Mouse (Mus musculus) mouse embryonic stem cell (cell line): ENCODE data around the gene E430018J23Rik.
"Not testable (repeated sequence)": the region's sequence is repeated elsewhere in the genome, so short reads cannot be mapped to it uniquely, and the experiment has no call there.

Experiments
- in situ Hi-C, 2 experiments: fragments of 300-500 bp; cut with MboI; formaldehyde crosslinking; loops; 1 replicate in 1 of 2; 3 replicates in 1 of 2; pipeline ENCODE4 v1.14.3; 2019 to 2020; ENCODE audit warnings: low sequenced_read_pairs in 2 of 2, low pct_unique_long_range_greater_than_20kb in 1 of 2, mixed read lengths in 1 of 2; ENCODE audit not compliant: unreplicated experiment in 1 of 2

E430018J23Rik gene

DNA sequence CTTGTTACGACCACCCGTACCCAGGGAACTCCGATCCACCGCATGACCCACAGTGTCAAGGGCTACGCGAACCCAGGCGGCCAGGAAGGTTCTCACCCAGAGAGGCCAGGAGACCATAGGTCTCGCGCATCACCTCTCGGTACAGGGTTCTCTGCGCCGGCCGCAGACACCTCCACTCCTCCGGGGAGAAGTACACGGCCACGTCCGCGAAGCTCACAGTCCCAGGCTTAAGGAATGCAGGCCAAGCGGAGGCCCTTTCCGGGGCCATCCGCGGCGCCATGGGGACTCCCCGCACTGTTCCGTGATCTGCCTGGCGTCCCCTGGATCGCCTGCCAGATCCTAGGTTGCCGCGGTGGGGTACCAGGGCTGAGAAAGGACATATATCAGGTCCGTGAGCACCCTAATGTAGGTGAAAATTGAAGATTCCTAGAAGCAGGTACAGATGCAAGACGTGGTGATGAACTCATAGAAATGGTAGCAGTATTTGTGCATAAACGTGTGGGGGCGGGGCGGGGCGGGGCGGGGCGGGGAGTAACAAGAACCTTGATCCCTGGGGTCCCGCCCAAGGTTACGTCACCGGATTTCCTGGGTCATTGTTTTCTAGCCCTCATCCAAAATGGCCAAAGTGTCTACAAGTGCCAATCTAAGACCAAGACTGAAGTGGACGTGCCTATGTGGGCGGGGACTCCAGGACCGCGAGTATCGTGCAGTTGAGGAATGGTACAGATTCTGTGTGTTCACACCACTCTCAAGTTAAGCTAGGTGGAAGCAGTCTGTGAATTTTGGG lies at the start of gene E430018J23Rik:
Gene E430018J23Rik (minus strand): TSS at position 473 of the 787 bp plus-strand sequence.
- in situ Hi-C loops: no loop called here

DNA sequence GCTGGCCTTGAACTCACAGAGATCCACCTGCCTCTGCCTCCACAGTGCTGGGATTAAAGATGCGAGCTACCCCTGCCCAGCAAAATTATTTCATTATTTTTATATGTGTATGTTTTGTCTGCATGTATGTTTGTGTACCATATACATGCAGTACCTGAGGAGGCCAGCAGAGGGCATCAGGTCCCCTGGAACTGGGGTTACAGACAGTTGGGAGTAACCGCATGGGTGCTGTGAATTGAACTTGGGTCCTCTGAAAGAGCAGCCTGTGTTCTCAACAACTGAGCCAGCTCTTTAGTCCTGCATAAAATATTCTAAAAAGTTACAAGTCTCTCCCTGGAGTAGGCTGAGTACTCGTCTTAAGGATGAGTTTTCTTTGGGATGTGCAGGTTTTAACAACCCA lies 44.3 kb upstream of the E430018J23Rik start:
- in situ Hi-C loops: no loop called here

DNA sequence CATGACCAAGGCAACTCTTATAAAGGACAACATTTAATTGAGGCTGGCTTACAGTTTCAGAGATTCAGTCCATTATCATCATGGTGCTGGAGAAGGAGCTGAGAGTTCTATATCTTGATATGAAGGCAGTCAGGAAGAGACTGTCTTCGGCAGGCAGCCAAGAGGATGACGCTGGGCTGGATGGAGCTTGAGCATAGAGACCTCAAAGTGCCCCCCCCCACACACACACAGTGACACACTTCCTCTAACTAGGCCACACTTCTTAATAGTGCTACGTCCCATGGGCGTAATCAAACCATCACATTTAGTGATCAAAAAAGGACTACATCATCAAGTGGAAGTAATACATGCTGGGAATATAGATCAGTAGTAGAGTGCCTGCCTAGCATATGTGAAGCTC lies 41.8 kb upstream of the E430018J23Rik start:
- in situ Hi-C loops: no loop called here

DNA sequence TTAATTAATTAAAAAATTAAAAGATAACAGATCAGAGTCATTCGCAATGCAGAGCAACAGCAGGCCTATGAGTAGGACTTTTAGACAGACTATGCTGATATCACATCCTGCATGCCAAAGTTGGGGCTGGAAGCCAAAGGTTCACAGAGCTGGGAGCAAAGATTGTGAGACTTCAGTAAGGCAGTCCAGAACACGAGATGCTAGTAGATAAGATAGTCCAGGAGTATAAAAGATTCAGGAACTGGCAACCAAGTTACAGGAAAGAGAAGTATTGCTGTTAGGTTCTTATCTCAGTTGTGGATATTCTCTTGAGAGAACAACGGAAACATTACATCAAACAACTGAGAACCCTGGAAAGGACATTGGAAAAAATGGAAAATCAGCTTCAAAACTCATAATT lies 32.9 kb upstream of the E430018J23Rik start:
- in situ Hi-C loops: no loop called here

DNA sequence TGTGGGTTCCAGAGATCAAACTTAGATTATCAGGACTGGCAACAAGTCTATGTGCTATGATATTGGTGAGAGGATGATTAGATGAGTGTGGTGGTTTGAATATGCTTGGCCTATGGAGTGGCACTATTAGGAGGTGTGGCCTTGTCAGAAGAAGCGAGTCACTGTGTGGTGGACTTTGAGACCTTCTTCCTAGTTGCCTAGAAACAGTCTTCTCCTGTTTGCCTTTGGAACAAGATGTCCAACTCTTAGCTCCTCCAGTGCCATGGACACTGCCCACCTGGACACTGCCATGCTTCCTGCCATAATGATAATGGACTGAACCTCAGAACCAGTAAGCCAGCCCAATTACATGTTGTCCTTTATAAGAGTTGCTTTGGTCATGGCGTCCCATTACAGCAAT lies 32.5 kb upstream of the E430018J23Rik start:
- in situ Hi-C loops: no loop called here

DNA sequence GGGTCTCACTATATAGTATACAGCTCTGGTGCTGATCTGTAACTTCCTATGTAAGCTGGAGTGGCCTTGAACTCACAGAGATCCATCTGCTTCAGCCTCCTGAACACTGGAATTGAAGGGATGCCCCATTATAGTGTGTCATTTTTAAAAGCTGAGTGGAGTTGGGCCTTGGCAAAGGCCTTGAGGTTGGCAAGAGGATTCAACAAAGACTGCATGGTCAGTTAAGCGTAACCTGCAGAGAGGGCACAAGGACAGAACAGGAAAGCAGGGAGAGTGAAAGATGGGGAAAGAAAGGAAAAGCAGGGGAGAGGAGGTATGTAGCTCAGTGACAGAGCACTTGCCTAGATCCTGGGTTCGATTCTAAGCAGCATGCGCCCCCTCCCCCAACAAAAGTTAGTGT lies 31.9 kb upstream of the E430018J23Rik start:
- in situ Hi-C loops: no loop called here

DNA sequence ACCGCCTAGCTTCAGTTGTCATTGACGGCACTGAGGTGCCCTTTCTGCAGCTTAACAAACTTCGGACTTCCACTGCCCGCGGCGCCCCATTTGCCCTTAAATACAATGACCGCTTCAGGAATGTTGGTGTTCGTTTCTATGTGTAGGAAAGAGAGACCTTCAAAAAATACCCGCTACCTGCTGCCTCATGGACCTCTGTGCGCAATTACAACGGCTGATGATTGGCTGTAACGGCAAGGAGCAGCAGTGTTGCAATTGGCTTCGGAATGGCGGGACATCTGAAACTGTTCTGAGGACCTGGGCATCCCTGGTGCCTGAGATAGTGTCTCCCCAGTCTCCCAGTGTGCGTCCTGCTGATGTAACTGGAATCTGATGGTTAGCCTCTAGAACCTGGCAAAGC lies 28.8 kb upstream of the E430018J23Rik start:
- in situ Hi-C loops: no loop called here

DNA sequence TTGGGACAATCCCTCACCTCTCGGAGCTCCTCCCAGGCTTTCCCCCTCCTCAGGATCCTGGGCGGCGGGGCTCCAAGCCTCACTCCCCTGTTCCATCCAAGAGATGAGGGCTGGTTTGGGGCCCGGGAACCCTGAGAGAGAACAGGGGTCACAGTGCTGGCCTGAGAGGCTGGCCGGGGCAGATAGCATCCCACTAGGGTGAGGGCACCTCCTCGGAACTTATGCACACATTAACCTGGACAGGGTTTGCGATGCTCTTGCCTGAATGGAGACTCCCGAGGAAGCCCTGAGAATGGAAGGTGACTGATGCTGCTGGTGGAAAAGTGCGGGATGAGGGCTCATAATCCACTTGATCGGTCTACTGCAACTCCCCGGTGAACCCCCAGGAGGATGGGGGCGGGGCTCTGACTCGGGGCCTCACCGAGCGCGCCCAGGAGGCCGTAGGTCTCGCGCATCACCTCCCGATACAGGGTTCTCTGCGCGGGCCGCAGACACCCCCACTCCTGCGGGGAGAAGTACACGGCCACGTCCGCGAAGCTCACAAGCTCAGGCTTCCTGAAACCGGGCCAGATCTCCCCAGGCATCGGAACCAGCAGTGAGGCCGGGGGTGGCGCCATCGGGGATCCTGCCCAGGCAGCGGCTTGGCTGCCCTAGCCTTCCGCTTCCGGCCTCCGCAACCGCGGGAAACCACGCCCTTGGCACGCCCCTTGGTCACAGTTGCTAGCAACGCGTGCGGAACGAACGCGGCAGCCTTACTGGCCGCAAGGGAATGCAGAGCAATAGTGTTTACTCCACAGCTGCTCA lies 28.2 kb upstream of the E430018J23Rik start, which contains the start of gene Zfp688:
Gene Zfp688 (minus strand): TSS at position 681 of the 804 bp plus-strand sequence.
- in situ Hi-C loops: no loop called here

DNA sequence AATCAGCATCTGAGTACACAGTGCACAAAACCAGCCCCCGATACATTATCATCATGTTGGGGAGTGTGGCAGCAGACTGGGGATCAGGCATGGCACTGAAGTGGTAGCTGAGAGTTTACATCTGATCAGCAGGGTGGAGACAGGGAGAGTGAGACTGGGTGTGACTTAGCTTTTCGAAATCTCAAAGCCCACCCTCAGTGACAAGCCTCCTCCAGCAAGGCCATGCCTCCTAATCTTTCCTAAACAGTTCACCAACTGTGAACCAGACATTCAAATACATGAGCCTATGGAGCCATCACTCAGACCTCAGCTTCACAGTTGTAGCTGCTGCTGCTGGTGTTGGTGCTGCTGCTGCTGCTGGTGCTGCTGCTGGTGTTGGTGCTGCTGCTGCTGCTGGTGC lies 18.0 kb upstream of the E430018J23Rik start:
- in situ Hi-C loops: no loop called here

DNA sequence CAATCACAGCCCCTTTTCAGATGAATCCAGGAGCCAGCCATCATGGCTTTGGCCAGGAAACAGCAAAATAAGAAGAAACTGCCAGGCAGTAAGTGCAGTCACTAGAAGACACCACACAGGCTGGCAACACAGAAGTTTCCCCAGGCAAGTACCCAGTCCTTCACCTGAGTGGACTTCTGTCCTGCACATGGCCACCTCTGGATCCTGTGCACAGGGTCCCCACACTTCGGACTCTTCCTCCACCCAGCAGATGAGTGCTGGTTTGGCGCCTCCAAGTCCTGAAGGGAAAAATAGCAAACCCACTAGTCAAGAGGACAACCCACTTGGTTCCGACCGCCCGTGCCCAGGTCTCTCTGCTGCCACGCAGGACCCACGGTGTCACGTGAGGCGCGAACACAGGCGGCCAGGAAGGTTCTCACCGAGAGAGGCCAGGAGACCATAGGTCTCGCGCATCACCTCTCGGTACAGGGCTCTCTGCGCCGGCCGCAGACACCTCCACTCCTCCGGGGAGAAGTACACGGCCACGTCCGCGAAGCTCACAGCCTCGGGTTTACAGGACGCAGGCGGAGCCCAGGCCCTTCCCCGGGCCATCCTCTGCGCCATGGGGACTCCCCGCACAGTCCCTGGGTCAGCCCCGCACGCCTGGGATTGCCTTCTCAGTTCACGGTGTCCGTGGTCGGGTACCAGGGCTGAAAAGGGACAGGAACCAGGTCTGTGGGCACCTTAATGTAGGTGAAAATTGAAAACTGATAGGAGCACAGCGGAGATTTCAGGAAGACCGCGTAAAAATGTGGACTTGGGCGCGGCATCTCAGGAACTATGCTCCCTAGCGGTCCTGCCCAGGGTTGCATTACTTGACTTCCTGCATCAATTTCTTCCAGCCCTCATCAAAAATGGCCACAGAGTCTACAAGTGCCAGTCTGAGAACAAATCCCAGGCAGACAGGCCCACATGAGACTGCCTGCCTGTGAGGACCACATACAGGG lies 12.9 kb upstream of the E430018J23Rik start, which contains the start of gene Zfp764:
Gene Zfp764 (minus strand): TSS at position 821 of the 986 bp plus-strand sequence.
- in situ Hi-C loops: not testable (repeated sequence)

DNA sequence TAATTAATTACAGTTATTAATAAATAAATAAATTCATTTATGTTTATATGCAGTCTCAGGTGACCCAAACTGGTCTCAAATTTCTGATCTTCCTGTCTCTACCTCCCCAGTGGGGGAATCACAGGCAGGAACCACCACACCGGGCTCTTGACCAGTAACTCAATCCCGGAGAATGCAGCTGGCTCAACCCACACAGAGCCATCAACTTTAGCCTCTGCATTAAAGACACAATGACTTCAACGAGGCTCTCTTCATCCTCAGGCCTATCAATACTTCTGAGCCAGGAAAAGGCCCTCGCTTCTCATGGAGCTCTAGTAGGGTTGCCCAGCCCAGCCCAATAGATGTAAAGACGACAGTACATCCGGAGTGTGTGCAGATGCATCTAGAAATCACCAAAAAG lies 10.7 kb upstream of the E430018J23Rik start:
- in situ Hi-C loops: loop anchor here in 1 of 2 experiments (5.0 kb wide), 1 partner anchor 42 kb away; no protein-coding TSS in a partner anchor

DNA sequence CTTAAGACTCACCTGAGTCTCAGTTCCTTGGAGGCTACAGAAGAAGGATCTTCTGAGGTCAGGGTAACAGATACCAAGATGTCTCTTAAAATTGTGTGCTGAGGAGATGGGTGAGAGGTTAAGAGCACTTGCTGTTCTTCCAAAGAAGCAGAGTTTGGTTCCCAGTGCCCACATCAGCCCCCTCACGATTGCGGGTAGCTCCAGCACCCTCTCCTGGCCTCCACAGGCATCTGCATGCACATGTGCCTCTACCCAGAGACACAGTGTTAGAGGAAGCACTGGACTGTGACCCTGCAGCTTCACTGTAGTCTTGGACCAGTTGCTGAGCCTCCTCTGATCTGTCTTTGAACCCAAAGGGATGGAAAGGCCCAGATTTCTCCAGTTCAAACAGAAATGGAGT lies 9.6 kb upstream of the E430018J23Rik start:
- in situ Hi-C loops: loop anchor here in 1 of 2 experiments (5.0 kb wide), 1 partner anchor 41 kb away; no protein-coding TSS in a partner anchor

DNA sequence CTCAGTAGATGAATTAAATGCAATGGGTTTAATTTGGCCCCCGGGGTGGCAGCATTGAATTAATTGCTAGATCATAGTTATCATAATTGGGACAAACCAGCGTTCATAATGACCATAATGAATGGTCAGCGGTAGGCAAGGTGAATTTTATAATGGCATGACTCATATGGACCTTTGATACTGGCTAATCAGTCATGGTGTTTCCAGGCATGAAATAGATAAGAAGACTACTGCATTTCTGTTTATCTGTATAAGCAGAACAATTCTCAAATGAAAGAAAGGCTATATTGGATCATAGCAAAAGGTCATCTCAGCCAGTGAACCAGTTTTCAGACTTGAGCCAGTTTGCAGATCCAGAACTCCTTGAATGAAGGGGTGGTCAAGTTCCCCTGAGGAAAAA lies 6.9 kb upstream of the E430018J23Rik start:
- in situ Hi-C loops: loop anchor here in 1 of 2 experiments (5.0 kb wide), 1 partner anchor 38 kb away; no protein-coding TSS in a partner anchor

DNA sequence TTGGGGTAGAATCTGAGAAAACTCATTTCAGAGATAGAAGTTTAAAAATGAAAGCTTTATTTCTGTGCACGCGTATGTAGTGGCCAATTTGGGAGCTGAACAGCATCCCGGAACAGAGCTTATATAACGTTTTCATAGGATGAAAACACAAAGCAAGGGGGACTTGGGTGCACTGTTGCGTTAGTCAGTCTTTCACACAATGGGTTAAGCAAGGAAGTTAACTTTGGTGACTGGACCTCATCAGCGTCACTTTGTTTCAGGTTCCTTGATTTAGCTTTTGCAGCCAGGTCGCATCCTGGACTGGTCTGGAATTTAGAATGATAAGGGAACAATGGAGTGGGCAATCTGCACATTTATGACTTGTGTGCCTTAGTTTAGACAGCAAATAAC lies 510 bp upstream of the E430018J23Rik start:
- in situ Hi-C loops: no loop called here

DNA sequence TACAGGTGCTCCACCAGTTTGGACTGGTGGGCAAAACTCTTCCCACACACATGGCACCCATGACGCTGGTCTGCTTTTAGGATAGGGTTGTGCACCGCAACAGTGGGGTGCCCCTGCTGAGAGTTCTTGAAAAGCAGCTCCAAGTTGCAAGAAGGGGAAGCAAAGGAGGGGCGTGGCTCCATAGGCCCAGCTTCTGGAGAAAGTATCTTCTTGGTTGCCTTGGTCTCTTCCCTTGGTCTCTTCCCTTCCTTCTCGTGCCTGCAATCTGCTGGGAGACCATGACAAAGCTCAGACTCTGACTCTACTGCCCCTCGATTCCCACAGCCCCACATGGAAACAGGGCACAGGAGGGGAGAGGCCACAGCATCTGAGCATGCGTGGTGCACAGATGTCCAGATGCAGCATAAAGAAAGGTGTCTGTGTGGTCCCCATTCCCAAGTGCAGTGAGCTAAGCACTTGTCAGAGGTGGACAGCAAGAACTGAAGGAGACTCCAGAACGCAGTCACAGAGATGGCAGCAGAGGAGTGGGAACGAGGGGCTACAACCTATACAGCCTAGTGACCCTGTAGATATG lies 1.1 kb downstream of the E430018J23Rik start:
- in situ Hi-C loops: no loop called here

DNA sequence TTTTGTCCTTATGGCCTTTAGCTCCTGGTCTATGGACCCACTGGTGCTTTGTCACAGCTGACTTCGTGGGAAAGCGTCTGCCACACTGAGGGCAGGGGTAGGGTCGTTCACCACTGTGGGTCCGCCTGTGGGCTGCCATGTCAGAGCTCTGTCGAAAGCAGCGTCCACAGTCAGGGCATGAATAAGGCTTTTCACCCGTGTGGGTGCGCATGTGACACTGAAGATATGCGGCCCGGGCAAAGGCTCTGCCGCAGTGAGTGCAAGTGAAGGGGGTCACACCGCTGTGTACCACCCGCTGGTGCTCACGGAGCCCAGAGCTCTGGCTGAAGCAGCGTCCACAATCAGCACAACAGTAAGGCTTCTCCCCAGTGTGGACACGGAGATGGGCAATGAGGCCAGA lies 1.9 kb downstream of the E430018J23Rik start:
- in situ Hi-C loops: no loop called here

DNA sequence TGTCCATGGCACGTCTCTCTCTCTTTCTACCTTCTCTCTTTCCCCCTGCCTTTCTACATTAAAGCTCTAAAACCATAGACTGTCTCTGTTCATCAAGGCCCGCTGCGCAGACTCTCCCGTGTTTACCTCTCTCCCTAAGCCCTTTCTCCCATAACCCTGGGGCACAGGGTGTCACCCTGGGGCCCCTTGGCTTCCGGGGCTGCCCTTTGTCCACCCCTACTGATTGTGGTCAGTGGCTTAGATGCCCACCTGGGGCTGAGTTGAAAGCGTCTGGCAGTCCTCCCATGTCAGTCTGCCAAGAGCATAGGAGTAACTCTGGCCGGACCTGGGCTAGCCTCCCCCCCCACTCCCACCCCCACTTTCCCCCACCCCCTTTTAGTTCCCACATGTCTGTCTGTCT lies 3.1 kb downstream of the E430018J23Rik start:
- in situ Hi-C loops: no loop called here

DNA sequence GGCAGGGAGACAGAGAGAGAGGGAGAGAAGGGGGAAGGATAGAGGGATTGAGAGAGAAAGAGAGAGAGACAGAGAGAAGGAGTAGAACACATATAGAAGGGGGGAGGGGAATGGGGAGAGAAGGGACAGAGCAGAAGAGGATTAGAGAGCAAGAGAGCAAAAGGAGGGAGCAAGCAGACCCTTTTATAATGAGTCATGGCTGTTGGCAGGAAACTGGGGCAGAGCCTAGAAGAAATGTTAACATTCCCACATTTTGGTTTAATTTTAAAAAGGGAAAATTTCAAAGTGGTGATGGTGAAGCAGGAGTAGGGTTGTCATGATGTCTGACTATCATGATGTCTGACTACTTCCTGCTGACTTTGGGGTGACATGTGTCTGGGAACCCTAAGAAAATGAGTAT lies 5.2 kb downstream of the E430018J23Rik start:
- in situ Hi-C loops: not testable (repeated sequence)
